Mouse (Mus musculus): ENCODE data around the gene Kctd2. TPM values are rescaled to one million over a fixed set of nuclear protein-coding genes. Genes with fewer than 3 reads are reported as not detected.
"Not testable (repeated sequence)": the region's sequence is repeated elsewhere in the genome, so short reads cannot be mapped to it uniquely, and the experiment has no call there.

Gene Kctd2
- polyA plus RNA-seq, 1 experiment from 2014 or later = 20.1 TPM

- Histone ChIP-seq H3K4me2 (ENCODE audit: low read length) (no peak overlapping the region), H3K36me3 (ENCODE audit: control insufficient read depth, insufficient read depth, low read length) (no peaks in the 10 kb centered on the region)
- WGBS = 92% methylated on average over 4 of the region's 4 CpGs
Measured at GRCm38 (mm10) chr11:115377254-115377653, 42.7 kb upstream of the Kctd2 start.

DNA sequence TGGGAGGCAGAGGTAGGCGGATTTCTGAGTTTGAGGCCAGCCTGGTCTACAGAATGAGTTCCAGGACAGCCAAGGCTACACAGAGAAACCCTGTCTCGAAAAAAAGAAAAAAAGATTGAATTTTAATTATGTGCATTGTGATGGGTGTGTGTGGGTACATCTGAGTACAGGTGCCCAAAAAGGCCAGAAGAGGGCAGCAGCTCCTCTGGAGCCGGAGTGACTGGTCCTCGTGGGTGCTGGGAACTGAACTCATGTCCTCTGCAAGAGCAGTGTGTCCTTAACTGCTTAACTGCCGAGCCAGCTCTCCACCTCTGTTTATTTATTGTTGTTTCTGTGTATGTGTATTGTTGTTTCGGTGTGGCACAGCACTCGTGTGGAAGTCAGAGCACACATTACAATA, 42.1 kb upstream of the Kctd2 start:
- 88% methylated on average over 7 of the region's 7 CpGs for WGBS
- no peak for ATAC-seq
- no peaks in the 10 kb centered on the region for H3K27me3 ChIP-seq (ENCODE audit: control insufficient read depth, insufficient read depth, low read depth, low read length)
- H3K9me3 ChIP-seq (replicated peaks; ENCODE audit: control insufficient read depth, low read length, poor library complexity, severe bottlenecking) = no peaks in the 10 kb centered on the region
- H3K27ac ChIP-seq (ENCODE audit: low read length) = no peak overlapping the region
- H3K4me1 ChIP-seq (ENCODE audit: control insufficient read depth, insufficient read depth, low read length) = peaks cover 23% of the 10 kb centered on the region
- no peak overlapping the region for H3K4me3 ChIP-seq (ENCODE audit: low read depth, low read length)
- H3K9ac ChIP-seq (ENCODE audit: low read depth, low read length) = no peak overlapping the region
- no peaks in the 10 kb centered on the region for H3K36me3 ChIP-seq (ENCODE audit: control insufficient read depth, insufficient read depth, low read length)
- no peak overlapping the region for H3K4me2 ChIP-seq (ENCODE audit: low read length)

More at GRCm38 (mm10) chr11:115377254-115377653, 42.7 kb upstream of the Kctd2 start:
- H3K27ac ChIP-seq (ENCODE audit: low read length) = no peak overlapping the region
- H3K4me3 ChIP-seq (ENCODE audit: low read depth, low read length) = no peak overlapping the region
- no peaks in the 10 kb centered on the region for H3K27me3 ChIP-seq (ENCODE audit: control insufficient read depth, insufficient read depth, low read depth, low read length)
- H3K9ac ChIP-seq (ENCODE audit: low read depth, low read length) = no peak overlapping the region
- no peak for ATAC-seq
- H3K4me1 ChIP-seq (ENCODE audit: control insufficient read depth, insufficient read depth, low read length) = peaks cover 20% of the 10 kb centered on the region; the same call in 1 of the 2 replicates
- no peaks in the 10 kb centered on the region for H3K9me3 ChIP-seq (replicated peaks; ENCODE audit: control insufficient read depth, low read length, poor library complexity, severe bottlenecking)

- Histone ChIP-seq H3K4me3 (ENCODE audit: low read depth, low read length) (peak overlapping the region; percentile 80), H3K9ac (ENCODE audit: low read depth, low read length) (no peak overlapping the region; the same call in 1 of the 2 replicates), H3K9me3 (replicated peaks; ENCODE audit: control insufficient read depth, low read length, poor library complexity, severe bottlenecking) (no peaks in the 10 kb centered on the region), H3K27ac (ENCODE audit: low read length) (peak overlapping the region; percentile 31), H3K27me3 (ENCODE audit: control insufficient read depth, insufficient read depth, low read depth, low read length) (no peaks in the 10 kb centered on the region), H3K4me1 (ENCODE audit: control insufficient read depth, insufficient read depth, low read length) (peaks cover 33% of the 10 kb centered on the region), H3K4me2 (ENCODE audit: low read length) (peak overlapping the region; percentile 91), H3K36me3 (ENCODE audit: control insufficient read depth, insufficient read depth, low read length) (no peaks in the 10 kb centered on the region)
- 13% methylated on average over 9 of the region's 9 CpGs for WGBS
- no peak for ATAC-seq
Measured at GRCm38 (mm10) chr11:115381276-115381675, 38.7 kb upstream of the Kctd2 start.

GRCm38 (mm10) chr11:115381743-115382539, 38.0 kb upstream of the Kctd2 start, which contains the start of gene Cdr2l:
Gene Cdr2l (plus strand): TSS chr11:115381916.
- H3K27ac ChIP-seq (ENCODE audit: low read length) = peak within 1 kb of the TSS; percentile 92
- no peaks in the 10 kb centered on the region for H3K9me3 ChIP-seq (replicated peaks; ENCODE audit: control insufficient read depth, low read length, poor library complexity, severe bottlenecking)
- H3K36me3 ChIP-seq (ENCODE audit: control insufficient read depth, insufficient read depth, low read length) = no peaks in the 10 kb centered on the region
- peaks cover 33% of the 10 kb centered on the region for H3K4me1 ChIP-seq (ENCODE audit: control insufficient read depth, insufficient read depth, low read length)
- peak; percentile 88 for ATAC-seq
- H3K27me3 ChIP-seq (ENCODE audit: control insufficient read depth, insufficient read depth, low read depth, low read length) = no peaks in the 10 kb centered on the region
- H3K9ac ChIP-seq (ENCODE audit: low read depth, low read length) = peak within 1 kb of the TSS; percentile 95
- H3K4me3 ChIP-seq (ENCODE audit: low read depth, low read length) = peak within 1 kb of the TSS; percentile 80
- WGBS = under 1% methylated on average over 60 of the region's 76 CpGs
- H3K4me2 ChIP-seq (ENCODE audit: low read length) = peak within 1 kb of the TSS; percentile 91

GRCm38 (mm10) chr11:115382891-115383290, 37.0 kb upstream of the Kctd2 start:
- no peak for ATAC-seq
- no peaks in the 10 kb centered on the region for H3K9me3 ChIP-seq (replicated peaks; ENCODE audit: control insufficient read depth, low read length, poor library complexity, severe bottlenecking)
- no peaks in the 10 kb centered on the region for H3K36me3 ChIP-seq (ENCODE audit: control insufficient read depth, insufficient read depth, low read length)
- H3K4me2 ChIP-seq (ENCODE audit: low read length) = peak overlapping the region; percentile 91
- peak overlapping the region; percentile 80 for H3K4me3 ChIP-seq (ENCODE audit: low read depth, low read length)
- peaks cover 33% of the 10 kb centered on the region for H3K4me1 ChIP-seq (ENCODE audit: control insufficient read depth, insufficient read depth, low read length)
- 7% methylated on average over 5 of the region's 5 CpGs for WGBS
- H3K9ac ChIP-seq (ENCODE audit: low read depth, low read length) = peak overlapping the region; percentile 95
- peak overlapping the region; percentile 65 for H3K27ac ChIP-seq (ENCODE audit: low read length)
- H3K27me3 ChIP-seq (ENCODE audit: control insufficient read depth, insufficient read depth, low read depth, low read length) = no peaks in the 10 kb centered on the region

DNA sequence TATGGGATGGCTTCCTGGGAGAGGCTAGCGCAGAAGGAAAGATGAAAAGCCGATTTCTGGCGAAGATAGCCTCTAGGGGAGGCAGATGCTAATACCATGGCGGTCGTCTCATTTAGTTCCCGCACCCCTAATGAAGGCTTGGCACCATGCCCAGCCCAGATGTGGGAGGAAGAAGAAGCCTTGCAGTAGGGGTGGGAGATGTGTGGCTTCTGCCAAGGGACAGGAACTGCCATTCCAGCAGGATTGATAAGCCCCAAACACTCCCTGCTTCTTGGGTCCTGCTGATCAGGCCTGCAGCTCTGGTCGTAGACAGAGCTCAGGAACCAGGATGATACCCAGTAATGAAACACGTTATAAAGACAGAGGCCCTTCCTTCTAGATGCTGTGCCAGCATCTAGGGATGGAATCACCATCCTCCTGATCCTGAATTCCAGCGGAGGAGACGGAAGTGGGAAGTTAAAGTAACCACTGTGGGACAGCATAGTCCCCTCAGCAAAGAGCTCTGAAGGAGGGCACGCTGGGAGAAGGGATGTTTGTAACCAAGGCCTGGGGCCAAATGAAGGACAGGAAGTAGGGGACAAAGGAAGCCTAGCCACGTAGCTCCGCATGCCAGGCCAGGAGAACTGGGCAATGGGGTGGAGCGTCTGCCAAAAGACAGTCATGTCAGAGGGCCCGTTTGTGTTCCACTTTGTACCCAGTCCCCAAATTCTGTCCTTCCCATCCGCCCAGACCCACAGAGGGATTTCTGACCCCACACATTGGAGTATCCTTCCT, 36.0 kb upstream of the Kctd2 start:
- Histone ChIP-seq H3K27me3 (ENCODE audit: control insufficient read depth, insufficient read depth, low read depth, low read length) (no peaks in the 10 kb centered on the region), H3K4me1 (ENCODE audit: control insufficient read depth, insufficient read depth, low read length) (peaks cover 33% of the 10 kb centered on the region), H3K36me3 (ENCODE audit: control insufficient read depth, insufficient read depth, low read length) (no peaks in the 10 kb centered on the region), H3K4me2 (ENCODE audit: low read length) (peak overlapping the region; percentile 91), H3K4me3 (ENCODE audit: low read depth, low read length) (peak overlapping the region; percentile 80), H3K9me3 (replicated peaks; ENCODE audit: control insufficient read depth, low read length, poor library complexity, severe bottlenecking) (no peaks in the 10 kb centered on the region), H3K9ac (ENCODE audit: low read depth, low read length) (peak overlapping the region; percentile 95), H3K27ac (ENCODE audit: low read length) (peak overlapping the region; percentile 65)
- no peak for ATAC-seq
- 33% methylated on average over 16 of the region's 16 CpGs for WGBS

DNA sequence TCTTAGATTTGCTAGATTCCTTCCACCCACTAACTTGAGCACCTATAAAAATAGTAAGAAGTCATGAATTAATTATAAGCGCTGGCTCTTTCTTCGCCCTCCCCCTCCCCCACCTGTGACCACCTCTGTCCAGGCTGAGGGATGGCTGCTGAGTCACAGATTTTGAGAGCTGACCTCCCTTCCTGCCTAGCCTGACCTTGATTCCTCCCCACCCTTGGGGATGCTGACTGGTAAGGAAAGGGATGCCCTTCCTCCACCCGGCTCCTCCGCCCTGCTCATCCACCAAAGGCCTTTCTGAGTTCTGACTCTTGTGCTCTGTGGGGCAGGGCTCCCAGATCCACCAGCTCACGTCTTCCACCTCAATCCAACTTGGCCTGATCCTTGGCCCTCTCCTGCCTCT, 35.3 kb upstream of the Kctd2 start:
- no peak for ATAC-seq
- H3K9ac ChIP-seq (ENCODE audit: low read depth, low read length) = no peak overlapping the region
- no peaks in the 10 kb centered on the region for H3K36me3 ChIP-seq (ENCODE audit: control insufficient read depth, insufficient read depth, low read length)
- H3K4me1 ChIP-seq (ENCODE audit: control insufficient read depth, insufficient read depth, low read length) = peaks cover 33% of the 10 kb centered on the region
- H3K27me3 ChIP-seq (ENCODE audit: control insufficient read depth, insufficient read depth, low read depth, low read length) = no peaks in the 10 kb centered on the region
- 77% methylated on average over 5 of the region's 5 CpGs for WGBS
- H3K4me2 ChIP-seq (ENCODE audit: low read length) = peak overlapping the region; percentile 91; the same call in 1 of the 2 replicates
- no peak overlapping the region for H3K27ac ChIP-seq (ENCODE audit: low read length)
- no peak overlapping the region for H3K4me3 ChIP-seq (ENCODE audit: low read depth, low read length)
- H3K9me3 ChIP-seq (replicated peaks; ENCODE audit: control insufficient read depth, low read length, poor library complexity, severe bottlenecking) = no peaks in the 10 kb centered on the region

DNA sequence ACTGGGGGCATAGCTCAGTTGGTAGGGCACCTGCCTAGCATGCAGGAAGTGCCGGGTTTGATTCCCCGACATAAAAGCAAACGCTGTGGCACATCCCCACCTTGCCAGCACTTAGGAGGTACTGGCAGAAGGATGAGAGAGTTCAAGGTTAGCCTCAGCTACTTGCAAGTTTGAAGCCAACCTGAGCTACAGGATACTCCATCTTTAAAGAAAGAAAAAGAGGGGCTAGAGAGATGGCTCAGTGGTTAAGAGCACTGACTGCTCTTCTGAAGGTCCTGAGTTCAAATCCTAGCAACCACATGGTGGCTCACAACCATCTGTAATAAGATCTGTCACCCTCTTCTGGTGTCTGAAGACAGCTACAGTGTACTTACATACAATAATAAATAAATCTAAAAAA, 33.1 kb upstream of the Kctd2 start:
- H3K36me3 ChIP-seq (ENCODE audit: control insufficient read depth, insufficient read depth, low read length) = peaks cover 14% of the 10 kb centered on the region
- H3K4me2 ChIP-seq (ENCODE audit: low read length); H3K27ac ChIP-seq (ENCODE audit: low read length); H3K9ac ChIP-seq (ENCODE audit: low read depth, low read length); H3K4me3 ChIP-seq (ENCODE audit: low read depth, low read length); H3K9me3 ChIP-seq (replicated peaks; ENCODE audit: control insufficient read depth, low read length, poor library complexity, severe bottlenecking); H3K27me3 ChIP-seq (ENCODE audit: control insufficient read depth, insufficient read depth, low read depth, low read length); ATAC-seq: not testable (repeated sequence)
- 87% methylated on average over 3 of the region's 3 CpGs for WGBS
- peaks cover 28% of the 10 kb centered on the region for H3K4me1 ChIP-seq (ENCODE audit: control insufficient read depth, insufficient read depth, low read length)

GRCm38 (mm10) chr11:115391358-115391757, 28.6 kb upstream of the Kctd2 start:
- Histone ChIP-seq H3K4me3 (ENCODE audit: low read depth, low read length) (no peak overlapping the region), H3K36me3 (ENCODE audit: control insufficient read depth, insufficient read depth, low read length) (peaks cover 36% of the 10 kb centered on the region), H3K4me2 (ENCODE audit: low read length) (no peak overlapping the region), H3K9ac (ENCODE audit: low read depth, low read length) (no peak overlapping the region), H3K9me3 (replicated peaks; ENCODE audit: control insufficient read depth, low read length, poor library complexity, severe bottlenecking) (no peaks in the 10 kb centered on the region), H3K27me3 (ENCODE audit: control insufficient read depth, insufficient read depth, low read depth, low read length) (no peaks in the 10 kb centered on the region), H3K4me1 (ENCODE audit: control insufficient read depth, insufficient read depth, low read length) (no peaks in the 10 kb centered on the region), H3K27ac (ENCODE audit: low read length) (no peak overlapping the region)
- ATAC-seq = no peak
- WGBS = 87% methylated on average over 7 of the region's 7 CpGs

All from midbrain, embryonic 16.5 days (tissue).